Mouse (Mus musculus): ENCODE data around the gene Mpdz. TPM values are rescaled to one million over a fixed set of nuclear protein-coding genes. Genes with fewer than 3 reads are reported as not detected.
A peak's percentile ranks its signal among the peaks of the same experiment; 100 is the strongest.

The Mpdz gene
- 10 to 100 TPM; 53.9 to 55.4 TPM for total RNA-seq (2021)
- long read RNA-seq, experiment 1, full-length matches to known transcripts = 2 of 10 reads
- long read RNA-seq, experiment 1, partial matches to known transcripts = 4 of 10 reads
- long read RNA-seq, experiment 1, other reads (novel, unspliced or antisense) = 4 of 10 reads
- long read RNA-seq, experiment 2, full-length matches to known transcripts = 1 of 11 reads
- long read RNA-seq, experiment 2, partial matches to known transcripts = 4 of 11 reads
- long read RNA-seq, experiment 2, other reads (novel, unspliced or antisense) = 6 of 11 reads

- peak; percentile 36 to 52 for DNase-seq (ENCODE audit: low spot score in 2 of 2)
These were observed at the start of gene Mpdz for GRCm38 (mm10) chr4:81442078-81442981. Gene Mpdz (minus strand): TSS chr4:81442815.

DNA sequence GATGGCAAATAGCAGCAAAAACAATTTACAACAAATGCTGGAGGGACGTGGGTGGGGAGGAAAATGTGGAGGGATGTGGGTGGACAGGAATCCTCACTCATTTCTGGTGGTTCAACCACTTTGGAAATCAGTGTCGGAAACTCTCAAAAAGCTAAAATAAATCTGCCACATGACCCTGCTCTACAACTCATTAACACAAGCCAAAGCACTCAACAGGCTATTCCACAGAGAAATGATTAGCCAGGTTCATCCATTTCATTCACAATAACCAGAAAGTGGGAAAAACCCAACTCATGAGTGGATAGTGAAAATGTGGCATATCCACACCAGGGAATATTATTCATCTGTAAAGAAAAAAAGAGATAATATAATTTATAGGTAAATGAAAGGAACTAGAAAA is 47.9 kb upstream of the Mpdz start:
- no peak for DNase-seq (ENCODE audit: low spot score in 2 of 2)

- DNase-seq (ENCODE audit: low spot score in 2 of 2) = no peak
These were observed 42.0 kb upstream of the Mpdz start for GRCm38 (mm10) chr4:81484603-81485002.

DNA sequence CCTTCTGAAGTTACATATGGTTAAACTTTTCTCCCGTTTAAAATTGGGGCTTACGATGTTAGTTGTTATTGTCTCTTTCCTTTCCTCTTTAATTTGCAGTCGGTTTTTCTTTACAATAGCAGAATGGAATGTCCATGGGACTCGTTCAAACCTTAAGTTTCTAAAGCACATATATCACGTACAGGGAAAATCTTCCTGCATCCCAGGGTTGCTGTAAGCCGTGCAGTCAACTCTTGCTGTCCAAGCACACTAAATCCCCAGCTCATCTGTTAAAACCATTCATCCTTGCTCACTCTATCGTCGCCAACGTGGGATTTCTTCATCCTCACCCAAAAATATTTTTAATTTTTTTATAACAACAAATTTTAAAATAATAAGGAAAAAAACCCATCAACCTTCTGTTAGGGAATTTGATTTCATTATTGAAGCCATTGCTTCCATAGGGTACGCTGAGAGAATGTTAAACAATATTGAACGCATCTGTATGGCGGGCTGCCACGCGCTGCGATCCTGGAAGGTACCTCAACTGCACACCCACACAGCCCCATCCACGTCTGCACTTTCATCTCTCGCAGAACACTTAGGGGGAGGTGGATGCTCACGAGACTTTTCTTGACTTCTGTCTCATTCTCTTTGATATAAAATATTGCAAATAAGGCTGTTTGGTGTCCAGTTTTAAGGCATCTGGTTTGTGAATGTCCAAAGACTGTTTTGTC is 41.4 kb upstream of the Mpdz start:
- DNase-seq (ENCODE audit: low spot score in 2 of 2) = no peak

DNA sequence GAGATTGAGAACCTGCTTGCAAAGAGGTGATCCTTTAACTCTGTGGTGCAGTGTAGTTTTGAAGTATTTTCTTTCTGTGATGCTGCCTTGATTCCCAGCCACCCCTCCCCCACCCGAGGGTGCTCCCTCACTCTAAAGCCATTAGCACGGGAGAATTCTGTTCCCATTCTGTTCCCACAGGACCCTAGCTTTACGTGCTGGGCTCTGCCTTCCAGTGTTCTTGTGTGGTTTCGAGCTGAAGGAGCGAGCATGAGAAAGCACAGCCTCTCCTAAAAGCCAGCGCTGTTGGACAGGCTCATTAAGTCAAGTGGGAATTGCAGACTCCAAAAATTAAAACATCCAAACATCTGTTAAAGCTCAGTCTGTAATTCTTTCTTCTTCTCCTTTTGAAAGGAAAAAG is 40.5 kb upstream of the Mpdz start:
- DNase-seq (ENCODE audit: low spot score in 2 of 2) = no peak

DNA sequence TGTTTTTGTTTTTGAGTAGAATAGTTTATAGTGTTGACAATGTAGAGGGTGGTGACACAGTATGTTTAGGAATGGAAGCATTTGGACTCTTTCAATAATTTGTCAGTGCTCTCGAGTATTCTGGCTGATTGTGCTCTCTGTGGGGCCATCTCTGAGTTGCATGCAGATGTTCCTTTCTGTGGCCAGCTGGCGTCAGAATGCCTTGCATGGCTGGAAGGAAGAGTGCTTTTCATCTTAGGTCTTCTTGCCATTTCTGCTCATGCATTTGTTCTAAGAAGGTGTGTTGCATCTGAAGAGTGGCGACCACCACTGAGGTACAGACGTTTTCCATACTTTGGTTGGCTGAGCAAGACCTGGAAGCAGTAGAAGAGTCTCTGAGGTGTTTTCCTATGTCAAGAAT is 24.2 kb upstream of the Mpdz start:
- no peak for DNase-seq (ENCODE audit: low spot score in 2 of 2)

GRCm38 (mm10) chr4:81465172-81465571 is 22.6 kb upstream of the Mpdz start:
- DNase-seq (ENCODE audit: low spot score in 2 of 2) = no peak

DNA sequence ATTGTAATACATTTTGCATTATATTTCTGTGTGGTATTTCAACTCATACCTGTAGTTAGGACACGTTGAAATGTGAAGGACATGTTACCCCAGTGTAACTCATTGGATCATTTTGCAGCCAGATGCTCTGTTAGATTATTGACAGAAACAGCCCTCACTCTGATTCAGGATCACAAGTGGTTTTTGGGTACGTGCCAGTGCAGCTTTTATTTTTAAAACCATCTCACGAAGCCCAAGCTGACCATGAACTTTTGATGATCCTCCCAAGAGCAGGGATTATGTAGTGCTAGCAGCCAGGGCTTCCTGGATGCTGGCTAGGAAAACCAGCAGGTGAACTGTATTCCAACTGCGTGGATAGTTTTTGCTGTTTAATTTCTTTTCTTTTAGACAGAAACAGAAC is 19.6 kb upstream of the Mpdz start:
- no peak for DNase-seq (ENCODE audit: low spot score in 2 of 2)

DNA sequence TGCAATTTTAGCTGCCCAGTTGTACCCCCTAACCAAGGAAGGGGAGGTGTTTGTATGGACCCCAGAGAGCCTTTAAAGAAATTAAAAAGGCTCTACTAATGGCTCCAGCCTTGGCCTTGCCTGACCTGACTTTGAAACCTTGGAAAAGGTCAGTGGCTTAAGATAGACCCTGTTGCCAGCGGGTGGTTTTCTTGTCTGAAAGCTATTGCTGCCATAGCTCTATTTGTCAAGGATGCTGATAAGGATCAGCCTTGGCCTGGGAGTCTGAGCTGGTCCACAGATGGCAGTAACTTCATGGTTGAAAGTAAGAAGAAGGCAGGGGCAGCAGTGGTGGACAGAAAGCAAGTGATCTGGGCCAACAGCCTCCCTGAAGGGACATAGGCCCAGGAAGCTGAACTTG is 16.3 kb upstream of the Mpdz start:
- DNase-seq (ENCODE audit: low spot score in 2 of 2) = no peak

DNA sequence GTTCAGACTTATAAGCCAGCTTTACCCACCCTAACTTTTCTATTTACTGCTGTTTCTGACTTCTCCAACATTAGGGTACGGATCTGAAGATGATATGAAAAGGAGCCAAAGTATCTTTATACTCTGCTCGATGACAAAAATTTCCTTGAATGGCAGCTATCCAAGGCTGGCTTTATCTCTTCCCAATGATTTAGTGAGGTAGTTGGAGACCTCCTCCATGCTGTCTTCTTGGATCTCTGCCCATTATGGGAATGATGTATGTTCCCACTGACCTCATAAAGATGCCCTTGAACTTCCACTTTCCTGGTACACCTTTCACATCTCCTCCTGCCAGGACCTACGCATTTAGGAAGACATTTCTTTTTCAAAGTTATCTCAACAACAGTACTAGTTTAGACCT is 11.2 kb upstream of the Mpdz start:
- no peak for DNase-seq (ENCODE audit: low spot score in 2 of 2)

- no peak for DNase-seq (ENCODE audit: low spot score in 2 of 2)
These were observed 9.6 kb upstream of the Mpdz start for GRCm38 (mm10) chr4:81452183-81452582.

GRCm38 (mm10) chr4:81449413-81449812 is 6.8 kb upstream of the Mpdz start:
- no peak for DNase-seq (ENCODE audit: low spot score in 2 of 2)

- no peak for DNase-seq (ENCODE audit: low spot score in 2 of 2)
These were observed 951 bp upstream of the Mpdz start for GRCm38 (mm10) chr4:81443566-81443965.

DNA sequence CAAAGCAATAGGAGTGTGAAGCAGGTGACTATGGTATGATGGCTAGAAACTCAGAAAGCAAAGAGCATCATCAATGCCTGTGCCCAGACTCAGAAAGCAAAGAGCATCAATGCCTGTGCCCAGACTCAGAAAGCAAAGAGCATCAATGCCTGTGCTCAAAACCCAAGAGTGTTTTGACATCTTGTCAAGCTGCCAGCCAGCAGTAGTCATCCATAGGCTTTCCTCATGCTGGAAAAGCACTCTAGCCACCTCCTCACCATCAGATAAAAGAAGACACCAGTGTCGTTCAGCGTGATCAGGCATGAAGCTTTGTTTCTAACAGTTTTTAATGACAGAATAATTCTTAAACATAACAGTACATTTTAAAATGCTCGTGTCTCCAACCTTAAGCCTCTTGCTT is 8.7 kb downstream of the Mpdz start:
- DNase-seq (ENCODE audit: low spot score in 2 of 2) = no peak

DNA sequence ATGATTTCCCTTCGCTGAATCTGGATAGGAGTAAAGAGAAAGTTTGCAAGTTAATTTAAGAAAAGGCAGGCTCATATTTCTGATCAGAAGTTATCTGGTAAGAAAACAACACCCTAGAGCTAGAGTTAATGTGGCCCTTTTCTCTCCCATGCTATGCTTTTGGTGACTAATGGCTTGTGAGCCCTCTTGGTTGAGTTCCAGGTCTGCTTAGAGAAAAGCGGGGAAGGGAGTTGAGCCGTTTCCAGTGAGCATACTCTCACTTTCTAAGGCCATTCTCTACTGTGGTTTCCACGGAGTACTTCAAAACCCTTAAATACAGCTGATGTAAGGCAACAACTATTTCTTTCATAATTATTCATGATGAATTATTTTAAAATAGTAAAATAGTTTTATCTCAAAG is 11.8 kb downstream of the Mpdz start:
- DNase-seq (ENCODE audit: low spot score in 2 of 2) = no peak

GRCm38 (mm10) chr4:81430105-81430504 is 12.5 kb downstream of the Mpdz start:
- peak in 1 of 2 experiments; percentile 15 for DNase-seq (ENCODE audit: low spot score in 2 of 2)

DNA sequence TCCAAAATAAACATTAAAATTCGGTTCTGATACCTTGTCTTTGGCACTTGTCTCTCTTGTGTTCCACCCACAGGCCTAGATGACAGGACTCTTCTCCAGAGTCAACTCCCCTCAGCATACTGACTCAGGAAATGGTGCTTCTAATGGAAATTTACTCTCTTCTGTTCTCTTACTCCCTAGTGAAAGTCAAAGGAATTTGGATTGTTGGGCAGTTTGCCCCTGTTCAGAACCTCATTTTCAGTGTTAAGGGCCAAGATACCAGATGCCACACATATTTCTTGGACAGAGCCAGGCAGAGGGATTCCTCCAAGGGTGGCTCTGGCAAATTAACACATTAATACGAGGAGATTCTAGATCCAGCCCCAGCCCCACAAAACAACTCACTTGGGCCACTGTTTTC is 12.9 kb downstream of the Mpdz start:
- DNase-seq (ENCODE audit: low spot score in 2 of 2) = peak in 1 of 2 experiments; percentile 15

GRCm38 (mm10) chr4:81423556-81423955 is 19.1 kb downstream of the Mpdz start:
- DNase-seq (ENCODE audit: low spot score in 2 of 2) = no peak

DNA sequence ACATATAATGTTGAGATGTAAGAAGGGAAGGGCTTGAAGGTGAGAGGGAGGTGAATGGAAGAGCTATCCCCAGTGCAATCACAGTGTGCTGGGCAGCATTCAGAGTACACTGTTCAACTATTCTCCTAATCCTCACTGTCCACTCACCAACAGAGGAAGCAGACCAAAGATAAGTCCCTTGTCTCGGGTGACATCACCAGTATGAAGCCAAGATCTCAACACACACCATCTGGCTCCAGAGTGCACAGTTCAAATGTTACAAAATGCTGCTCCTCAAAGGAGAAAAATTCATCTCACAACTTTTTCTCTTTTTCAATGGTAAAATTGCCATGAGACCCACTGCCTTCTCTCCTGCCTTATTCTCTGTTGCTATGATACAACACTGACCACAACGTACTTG is 21.0 kb downstream of the Mpdz start:
- no peak for DNase-seq (ENCODE audit: low spot score in 2 of 2)

DNA sequence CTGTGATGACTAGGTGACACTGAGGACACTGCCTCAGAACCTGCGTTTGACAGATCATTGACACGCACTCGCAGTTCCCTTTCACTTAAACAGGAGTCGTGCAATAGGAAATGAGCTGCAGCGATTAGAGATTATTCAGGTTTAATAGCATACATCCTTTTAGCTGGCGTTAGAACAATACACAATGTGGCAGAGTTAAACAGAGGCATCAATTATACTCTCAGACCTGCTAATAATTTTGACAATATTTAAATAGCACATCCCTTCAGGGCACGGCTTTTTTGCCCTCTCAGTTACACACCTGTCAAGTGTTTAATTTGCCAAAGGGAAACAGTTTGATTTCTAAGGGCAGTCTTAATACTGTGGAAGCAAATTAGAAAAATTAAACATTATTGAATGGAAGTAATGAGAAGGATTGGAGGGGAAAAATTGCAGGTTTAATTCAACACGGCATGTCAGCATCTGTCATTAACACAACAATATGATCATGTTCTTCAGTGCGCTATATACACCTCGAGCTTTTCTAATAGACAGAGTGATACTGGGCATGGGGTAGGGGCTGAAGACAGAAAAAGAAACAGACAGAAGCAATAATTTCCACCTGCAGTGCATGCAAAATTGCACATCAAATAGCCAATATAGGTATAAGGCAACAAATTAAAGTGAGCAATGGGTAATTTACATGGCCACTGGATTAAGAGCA is 27.1 kb downstream of the Mpdz start:
- no peak for DNase-seq (ENCODE audit: low spot score in 2 of 2)

- no peak for DNase-seq (ENCODE audit: low spot score in 2 of 2)
These were observed 27.8 kb downstream of the Mpdz start for GRCm38 (mm10) chr4:81414684-81415323.
